Mouse (Mus musculus) adrenal gland, postnatal 14 days (tissue): ENCODE measurements around the gene Btbd1. TPM values are rescaled to one million over a fixed set of nuclear protein-coding genes. Genes with fewer than 3 reads are reported as not detected.

Experiments
- DNase-seq: peaks from one replicate; pipeline ENCODE4 v3.0.0; 2021; ENCODE audit warnings: mixed read lengths
- long read RNA-seq, 2 experiments: library from polyadenylated mRNA; stranded (forward); transcript quantifications; one replicate each; pipeline ENCODE4 v2.0.0; 2021
- total RNA-seq: library from RNA; stranded (reverse); gene quantifications from 2 replicates; pipeline ENCODE4 v1.2.3, GENCODE M21; 2021

Gene Btbd1
- 136 and 144 TPM in 2 replicates for total RNA-seq
- long read RNA-seq, experiment 1, transcript Btbd1-201 (8 exons, 3,001 nt), result major isoform, 383 of 408 reads
- long read RNA-seq, experiment 1, partial matches to known transcripts, result 11 of 408 reads
- long read RNA-seq, experiment 1, other reads (novel, unspliced or antisense), result 14 of 408 reads
- long read RNA-seq, experiment 2, transcript Btbd1-201 (8 exons, 3,001 nt), result major isoform, 265 of 287 reads
- long read RNA-seq, experiment 2, partial matches to known transcripts, result 10 of 287 reads
- long read RNA-seq, experiment 2, other reads (novel, unspliced or antisense), result 12 of 287 reads

- DNase-seq, result peak; percentile 94
These were observed at the start of gene Btbd1 for GRCm38 (mm10) chr7:81829379-81829894. Btbd1 (minus strand) TSS chr7:81829431.

- peak; percentile 57 for DNase-seq
These were observed 46.1 kb upstream of the Btbd1 start for GRCm38 (mm10) chr7:81875372-81875771.

GRCm38 (mm10) chr7:81874636-81875035 is 45.4 kb upstream of the Btbd1 start:
- DNase-seq, result no peak

GRCm38 (mm10) chr7:81873807-81874206 is 44.6 kb upstream of the Btbd1 start:
- no peak for DNase-seq

- no peak for DNase-seq
These were observed 43.3 kb upstream of the Btbd1 start for GRCm38 (mm10) chr7:81872493-81873013.

GRCm38 (mm10) chr7:81868158-81868557 is 38.9 kb upstream of the Btbd1 start:
- DNase-seq, result peak; percentile 87

- no peak for DNase-seq
These were observed 38.1 kb upstream of the Btbd1 start for GRCm38 (mm10) chr7:81867231-81867930.

- DNase-seq, result no peak
These were observed 36.7 kb upstream of the Btbd1 start for GRCm38 (mm10) chr7:81865937-81866336.

- DNase-seq, result no peak
These were observed 35.3 kb upstream of the Btbd1 start for GRCm38 (mm10) chr7:81864552-81864951.

GRCm38 (mm10) chr7:81862587-81863583 is 33.7 kb upstream of the Btbd1 start:
- peak; percentile 45 for DNase-seq

- no peak for DNase-seq
These were observed 32.7 kb upstream of the Btbd1 start for GRCm38 (mm10) chr7:81861921-81862320.

GRCm38 (mm10) chr7:81861461-81861860 is 32.2 kb upstream of the Btbd1 start:
- no peak for DNase-seq

- no peak for DNase-seq
These were observed 31.8 kb upstream of the Btbd1 start for GRCm38 (mm10) chr7:81860996-81861395.

- no peak for DNase-seq
These were observed 30.8 kb upstream of the Btbd1 start for GRCm38 (mm10) chr7:81860071-81860470.

- peak; percentile 71 for DNase-seq
These were observed 29.9 kb upstream of the Btbd1 start, which contains the start of gene Tm6sf1 for GRCm38 (mm10) chr7:81858968-81859721. Tm6sf1 (plus strand) TSS chr7:81859001.

- no peak for DNase-seq
These were observed 29.0 kb upstream of the Btbd1 start for GRCm38 (mm10) chr7:81858236-81858635.

GRCm38 (mm10) chr7:81856221-81856620 is 27.0 kb upstream of the Btbd1 start:
- no peak for DNase-seq

- no peak for DNase-seq
These were observed 26.5 kb upstream of the Btbd1 start, which contains the start of gene Gm10160 for GRCm38 (mm10) chr7:81855694-81856093. Gm10160 (minus strand) TSS chr7:81855794.

GRCm38 (mm10) chr7:81854568-81855307 is 25.5 kb upstream of the Btbd1 start:
- peak; percentile 21 for DNase-seq

GRCm38 (mm10) chr7:81851706-81852105 is 22.5 kb upstream of the Btbd1 start:
- DNase-seq, result peak; percentile 35
